Mouse (Mus musculus): ENCODE data around the gene Thada. TPM values are rescaled to one million over a fixed set of nuclear protein-coding genes. Genes with fewer than 3 reads are reported as not detected.

Thada gene
- polyA plus RNA-seq, 1 experiment from 2014 or later = 13.8 TPM

DNA sequence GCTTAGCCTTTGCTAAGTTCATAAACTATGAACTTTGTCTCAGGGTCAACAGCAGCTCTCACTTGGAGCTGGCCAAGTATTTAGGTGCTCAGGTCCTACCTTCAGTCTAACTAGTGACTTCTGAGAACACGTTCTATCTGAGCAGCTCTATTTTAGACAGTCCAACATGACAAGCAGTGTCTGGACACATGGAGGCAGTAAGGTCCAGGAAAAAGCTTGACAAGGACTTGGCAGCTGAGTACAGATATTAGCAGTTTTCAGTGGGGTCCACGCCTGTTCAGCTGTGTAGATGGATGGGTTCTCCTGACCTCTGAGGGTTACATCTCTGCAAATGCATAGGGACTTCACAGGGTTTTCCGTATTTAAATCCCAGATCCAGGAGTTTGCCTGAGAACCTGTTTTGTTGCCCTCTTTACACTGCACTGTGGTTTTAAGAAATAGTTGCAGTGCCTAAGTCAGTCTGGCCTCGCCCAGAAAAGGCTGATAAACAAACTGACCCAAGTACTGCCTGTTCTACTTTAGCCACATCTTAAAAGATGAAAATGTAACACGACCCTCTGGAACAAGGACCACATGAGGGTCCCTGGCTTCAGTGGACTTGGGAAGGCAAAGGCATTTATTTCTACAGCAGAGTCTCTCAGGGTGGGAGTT lies 200.4 kb downstream of the Thada start:
- no peaks in the 10 kb centered on the region for H3K9me3 ChIP-seq (ENCODE audit: control insufficient read depth, low read length)
- DNase-seq (ENCODE audit: low spot score) (no peak), ATAC-seq (replicated peaks; ENCODE audit: low FRiP score) (no peak)
- H3K36me3 ChIP-seq (ENCODE audit: control insufficient read depth, insufficient read depth, low read length) = no peaks in the 10 kb centered on the region
- H3K4me2 ChIP-seq (ENCODE audit: low read depth, low read length, severe bottlenecking) = no peak overlapping the region
- H3K27ac ChIP-seq (ENCODE audit: low read depth, low read length) = no peak overlapping the region
- WGBS = 90% methylated on average over 5 of the region's 5 CpGs
- no peak overlapping the region for H3K9ac ChIP-seq (ENCODE audit: low read length)
- no peak overlapping the region for H3K4me3 ChIP-seq (ENCODE audit: low read depth, low read length)
- H3K27me3 ChIP-seq (ENCODE audit: control insufficient read depth, insufficient read depth, low read length) = no peaks in the 10 kb centered on the region
- H3K4me1 ChIP-seq (replicated peaks; ENCODE audit: control insufficient read depth, insufficient read depth, low read length) = no peaks in the 10 kb centered on the region

DNA sequence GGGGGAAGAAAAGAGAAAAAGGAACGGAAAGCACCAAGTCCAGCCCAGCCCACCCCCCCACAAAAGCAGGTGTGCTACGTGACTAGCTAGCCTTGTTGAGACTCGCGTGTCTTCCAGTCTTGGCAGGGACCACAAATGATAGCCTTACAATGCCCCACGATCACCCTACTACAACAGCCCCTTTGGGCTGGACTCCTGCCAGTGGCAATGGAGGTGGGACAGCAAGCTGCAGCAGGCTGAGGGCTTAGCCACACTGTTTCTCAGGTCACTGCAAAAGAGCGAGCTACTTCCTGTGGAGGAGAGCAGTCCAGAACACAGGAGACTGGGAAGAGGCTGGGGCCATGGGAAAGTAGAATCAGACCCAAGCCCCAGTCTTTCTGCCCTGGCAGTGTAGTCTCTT lies 201.7 kb downstream of the Thada start:
- WGBS = 94% methylated on average over 6 of the region's 6 CpGs
- Histone ChIP-seq H3K4me1 (replicated peaks; ENCODE audit: control insufficient read depth, insufficient read depth, low read length) (no peaks in the 10 kb centered on the region), H3K9me3 (ENCODE audit: control insufficient read depth, low read length) (no peaks in the 10 kb centered on the region), H3K27me3 (ENCODE audit: control insufficient read depth, insufficient read depth, low read length) (no peaks in the 10 kb centered on the region), H3K4me3 (ENCODE audit: low read depth, low read length) (no peak overlapping the region), H3K36me3 (ENCODE audit: control insufficient read depth, insufficient read depth, low read length) (no peaks in the 10 kb centered on the region), H3K4me2 (ENCODE audit: low read depth, low read length, severe bottlenecking) (no peak overlapping the region), H3K27ac (ENCODE audit: low read depth, low read length) (no peak overlapping the region), H3K9ac (ENCODE audit: low read length) (no peak overlapping the region)
- ATAC-seq (replicated peaks; ENCODE audit: low FRiP score) (no peak), DNase-seq (ENCODE audit: low spot score) (no peak)

DNA sequence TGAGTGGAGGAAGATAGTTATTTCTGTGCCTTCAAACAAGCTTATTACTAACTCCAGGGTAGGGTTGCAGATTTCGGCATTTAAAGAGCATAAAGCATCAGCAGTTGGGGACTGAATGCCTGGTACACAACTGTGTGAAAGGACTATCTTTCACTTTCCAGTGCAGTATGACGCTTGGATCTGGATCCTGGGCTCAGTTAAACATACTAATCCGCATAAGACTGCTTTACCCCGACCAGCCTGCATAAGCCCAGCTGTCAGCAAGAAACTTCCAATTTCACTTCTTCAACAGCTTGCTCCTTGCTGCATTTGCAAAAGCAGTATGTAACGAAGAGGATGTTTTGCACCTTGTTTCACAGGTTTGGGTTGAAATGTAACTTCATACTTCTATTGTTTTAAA lies 202.4 kb downstream of the Thada start:
- H3K36me3 ChIP-seq (ENCODE audit: control insufficient read depth, insufficient read depth, low read length) = no peaks in the 10 kb centered on the region
- no peaks in the 10 kb centered on the region for H3K27me3 ChIP-seq (ENCODE audit: control insufficient read depth, insufficient read depth, low read length)
- DNase-seq (ENCODE audit: low spot score) (no peak), ATAC-seq (replicated peaks; ENCODE audit: low FRiP score) (no peak)
- WGBS = 87% methylated on average over 5 of the region's 5 CpGs
- no peaks in the 10 kb centered on the region for H3K4me1 ChIP-seq (replicated peaks; ENCODE audit: control insufficient read depth, insufficient read depth, low read length)
- H3K9ac ChIP-seq (ENCODE audit: low read length) = no peak overlapping the region
- H3K27ac ChIP-seq (ENCODE audit: low read depth, low read length) = no peak overlapping the region
- H3K4me2 ChIP-seq (ENCODE audit: low read depth, low read length, severe bottlenecking) = no peak overlapping the region
- no peak overlapping the region for H3K4me3 ChIP-seq (ENCODE audit: low read depth, low read length)
- H3K9me3 ChIP-seq (ENCODE audit: control insufficient read depth, low read length) = no peaks in the 10 kb centered on the region

DNA sequence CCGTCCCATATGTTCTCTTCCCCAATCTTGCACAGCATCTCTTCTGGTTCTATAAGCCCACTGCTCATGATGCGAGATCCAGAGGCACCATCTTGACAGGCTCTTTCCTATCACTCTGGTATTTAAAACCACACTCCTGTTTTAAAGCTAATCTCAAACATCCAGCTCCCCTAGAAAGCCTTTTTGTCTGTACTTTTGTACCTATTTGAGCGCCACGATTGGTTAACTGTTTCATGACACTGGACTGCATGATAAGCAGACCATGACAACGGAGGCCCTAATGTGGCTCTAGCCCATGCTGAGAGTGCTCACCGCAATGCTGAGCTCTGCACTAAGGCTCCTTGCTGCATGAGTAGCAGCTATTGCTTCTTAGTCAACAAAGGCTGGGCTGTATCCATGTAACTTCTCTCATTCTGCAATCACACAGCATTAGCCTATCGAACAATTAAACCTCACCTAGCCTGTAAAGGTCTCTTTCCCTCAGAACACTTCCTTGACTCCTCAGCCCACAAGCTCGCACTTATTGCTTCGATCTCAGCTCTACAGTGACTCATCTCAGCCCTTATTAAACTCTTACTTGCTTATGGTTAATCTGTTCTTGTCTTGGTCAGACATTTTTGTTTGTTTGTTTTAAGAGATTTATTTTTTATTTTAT lies 203.6 kb downstream of the Thada start:
- Histone ChIP-seq H3K36me3 (ENCODE audit: control insufficient read depth, insufficient read depth, low read length) (no peaks in the 10 kb centered on the region), H3K27ac (ENCODE audit: low read depth, low read length) (no peak overlapping the region), H3K9me3 (ENCODE audit: control insufficient read depth, low read length) (no peaks in the 10 kb centered on the region), H3K9ac (ENCODE audit: low read length) (no peak overlapping the region), H3K27me3 (ENCODE audit: control insufficient read depth, insufficient read depth, low read length) (no peaks in the 10 kb centered on the region), H3K4me3 (ENCODE audit: low read depth, low read length) (no peak overlapping the region), H3K4me1 (replicated peaks; ENCODE audit: control insufficient read depth, insufficient read depth, low read length) (no peaks in the 10 kb centered on the region), H3K4me2 (ENCODE audit: low read depth, low read length, severe bottlenecking) (no peak overlapping the region)
- 91% methylated on average over 9 of the region's 9 CpGs for WGBS
- DNase-seq (ENCODE audit: low spot score) = no peak
- no peak for ATAC-seq (replicated peaks; ENCODE audit: low FRiP score)

DNA sequence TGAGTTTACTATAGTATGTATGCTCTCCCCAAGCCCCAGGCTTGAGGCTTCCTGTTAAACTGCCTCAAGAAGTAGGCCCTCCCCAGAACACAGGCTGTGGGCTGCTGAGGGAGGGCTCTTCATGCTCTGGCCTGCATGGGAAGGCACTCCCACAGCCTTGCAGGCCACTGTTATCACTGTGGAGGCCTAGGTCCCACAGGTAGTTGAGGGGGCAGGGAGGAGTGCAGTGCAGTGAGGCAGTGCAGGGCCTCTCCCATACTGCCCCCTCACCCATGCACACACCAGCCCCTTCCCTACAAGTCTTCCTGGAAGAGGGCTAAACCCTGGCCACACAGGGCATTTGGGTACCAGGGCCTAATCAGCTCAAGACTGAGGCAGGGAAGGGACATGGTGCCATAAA lies 205.0 kb downstream of the Thada start:
- H3K9ac ChIP-seq (ENCODE audit: low read length) = no peak overlapping the region
- H3K27ac ChIP-seq (ENCODE audit: low read depth, low read length) = no peak overlapping the region
- H3K36me3 ChIP-seq (ENCODE audit: control insufficient read depth, insufficient read depth, low read length) = no peaks in the 10 kb centered on the region; the same call in 1 of the 2 replicates
- no peaks in the 10 kb centered on the region for H3K4me1 ChIP-seq (replicated peaks; ENCODE audit: control insufficient read depth, insufficient read depth, low read length)
- H3K9me3 ChIP-seq (ENCODE audit: control insufficient read depth, low read length) = no peaks in the 10 kb centered on the region
- ATAC-seq (replicated peaks; ENCODE audit: low FRiP score) (no peak), DNase-seq (ENCODE audit: low spot score) (no peak)
- no peak overlapping the region for H3K4me2 ChIP-seq (ENCODE audit: low read depth, low read length, severe bottlenecking)
- H3K27me3 ChIP-seq (ENCODE audit: control insufficient read depth, insufficient read depth, low read length) = no peaks in the 10 kb centered on the region
- H3K4me3 ChIP-seq (ENCODE audit: low read depth, low read length) = no peak overlapping the region

DNA sequence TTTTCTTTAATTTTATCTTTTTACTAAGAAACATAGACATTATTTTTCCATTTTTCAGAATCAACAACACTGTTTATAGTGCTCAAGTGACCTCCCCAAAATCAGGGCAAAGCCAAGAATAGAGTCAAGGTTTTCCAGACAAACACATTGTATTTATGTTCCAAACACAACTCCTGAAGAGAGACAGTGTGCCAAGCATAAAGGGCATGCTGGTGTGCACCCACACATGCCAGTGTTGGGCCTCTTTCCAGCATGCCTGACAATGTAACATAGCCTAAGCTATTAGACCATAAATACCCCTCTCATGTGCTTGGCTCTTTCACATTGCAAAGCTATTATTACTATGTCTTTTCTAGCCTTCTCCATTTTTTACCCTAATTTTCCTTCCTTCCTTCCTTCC lies 205.8 kb downstream of the Thada start:
- Histone ChIP-seq H3K9me3 (ENCODE audit: control insufficient read depth, low read length) (no peaks in the 10 kb centered on the region), H3K27ac (ENCODE audit: low read depth, low read length) (no peak overlapping the region), H3K4me3 (ENCODE audit: low read depth, low read length) (no peak overlapping the region), H3K36me3 (ENCODE audit: control insufficient read depth, insufficient read depth, low read length) (no peaks in the 10 kb centered on the region; the same call in 1 of the 2 replicates), H3K9ac (ENCODE audit: low read length) (no peak overlapping the region), H3K27me3 (ENCODE audit: control insufficient read depth, insufficient read depth, low read length) (no peaks in the 10 kb centered on the region), H3K4me1 (replicated peaks; ENCODE audit: control insufficient read depth, insufficient read depth, low read length) (no peaks in the 10 kb centered on the region), H3K4me2 (ENCODE audit: low read depth, low read length, severe bottlenecking) (no peak overlapping the region)
- ATAC-seq (replicated peaks; ENCODE audit: low FRiP score) (no peak), DNase-seq (ENCODE audit: low spot score) (no peak)

DNA sequence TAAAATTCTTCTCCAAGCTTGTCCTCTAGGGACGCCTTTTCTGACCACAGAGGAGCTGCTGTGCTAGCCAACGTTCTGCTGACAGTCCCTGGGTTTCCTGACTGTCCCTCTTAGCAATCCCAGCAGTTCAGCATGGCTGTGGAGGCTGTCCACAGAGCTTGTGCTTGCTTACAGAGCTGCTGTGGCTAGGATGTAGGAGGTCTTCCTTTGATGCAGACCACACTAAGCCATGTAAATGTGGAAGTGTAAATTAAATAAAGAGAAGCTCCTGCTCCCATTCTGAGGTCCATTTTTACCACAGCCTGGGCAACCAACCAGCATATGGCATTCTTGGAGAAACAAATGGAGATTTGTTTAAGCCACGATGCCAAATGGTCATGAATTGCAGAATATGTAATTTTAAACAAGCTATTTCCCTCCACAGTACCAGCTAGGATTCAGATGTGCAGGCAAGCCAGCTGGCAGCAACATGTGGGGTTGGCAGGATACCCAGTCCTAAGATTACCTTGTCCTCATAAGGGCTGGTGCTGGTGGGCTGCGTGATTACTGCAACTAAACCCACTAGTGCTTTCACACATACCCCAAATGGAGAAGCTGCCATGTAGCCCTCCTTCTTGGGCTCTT lies 207.3 kb downstream of the Thada start:
- Histone ChIP-seq H3K4me3 (ENCODE audit: low read depth, low read length) (no peak overlapping the region), H3K27ac (ENCODE audit: low read depth, low read length) (no peak overlapping the region), H3K9me3 (ENCODE audit: control insufficient read depth, low read length) (no peaks in the 10 kb centered on the region), H3K9ac (ENCODE audit: low read length) (no peak overlapping the region), H3K4me1 (replicated peaks; ENCODE audit: control insufficient read depth, insufficient read depth, low read length) (no peaks in the 10 kb centered on the region), H3K27me3 (ENCODE audit: control insufficient read depth, insufficient read depth, low read length) (no peaks in the 10 kb centered on the region), H3K36me3 (ENCODE audit: control insufficient read depth, insufficient read depth, low read length) (no peaks in the 10 kb centered on the region; the same call in 1 of the 2 replicates), H3K4me2 (ENCODE audit: low read depth, low read length, severe bottlenecking) (no peak overlapping the region)
- no peak for ATAC-seq (replicated peaks; ENCODE audit: low FRiP score)
- no peak for DNase-seq (ENCODE audit: low spot score)
- WGBS = 70% methylated on average over 4 of the region's 4 CpGs

DNA sequence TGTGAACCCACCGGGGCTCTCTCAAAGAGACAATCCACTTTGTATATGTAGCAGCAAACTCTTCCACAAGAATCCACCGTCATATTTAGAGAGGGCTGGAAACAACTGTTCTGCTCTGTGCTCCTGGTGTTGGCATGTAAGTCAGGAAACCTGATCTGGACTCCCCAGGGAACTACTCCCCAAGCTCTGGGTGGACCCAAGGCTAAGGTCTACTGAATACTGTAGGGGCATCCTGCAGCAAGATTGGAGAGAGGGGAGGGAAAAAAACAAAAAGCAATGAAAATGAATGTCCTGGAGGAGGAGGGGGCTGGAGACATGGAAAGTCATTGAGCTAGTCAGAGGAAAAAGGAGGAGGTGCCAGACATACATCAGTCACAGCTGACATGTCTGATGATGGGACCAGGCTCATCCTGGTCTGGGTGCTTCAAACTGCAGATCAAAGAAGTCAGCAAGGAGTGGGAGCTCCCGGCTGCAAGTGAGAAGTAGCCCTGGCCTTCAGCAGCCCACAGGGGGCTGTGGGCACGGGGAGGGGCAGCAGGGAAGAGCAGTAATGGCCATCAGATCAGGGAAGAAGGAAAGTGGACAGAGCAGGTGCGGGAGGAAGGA lies 208.0 kb downstream of the Thada start:
- 86% methylated on average over 5 of the region's 5 CpGs for WGBS
- Histone ChIP-seq H3K9me3 (ENCODE audit: control insufficient read depth, low read length) (no peaks in the 10 kb centered on the region), H3K36me3 (ENCODE audit: control insufficient read depth, insufficient read depth, low read length) (no peaks in the 10 kb centered on the region; the same call in 1 of the 2 replicates), H3K4me2 (ENCODE audit: low read depth, low read length, severe bottlenecking) (no peak overlapping the region), H3K27me3 (ENCODE audit: control insufficient read depth, insufficient read depth, low read length) (no peaks in the 10 kb centered on the region), H3K9ac (ENCODE audit: low read length) (no peak overlapping the region), H3K27ac (ENCODE audit: low read depth, low read length) (no peak overlapping the region), H3K4me3 (ENCODE audit: low read depth, low read length) (no peak overlapping the region), H3K4me1 (replicated peaks; ENCODE audit: control insufficient read depth, insufficient read depth, low read length) (no peaks in the 10 kb centered on the region)
- DNase-seq (ENCODE audit: low spot score) = no peak
- no peak for ATAC-seq (replicated peaks; ENCODE audit: low FRiP score)
